25 mouse cellular contexts compared by ENCODE assay signal in the genomic region with DNA sequence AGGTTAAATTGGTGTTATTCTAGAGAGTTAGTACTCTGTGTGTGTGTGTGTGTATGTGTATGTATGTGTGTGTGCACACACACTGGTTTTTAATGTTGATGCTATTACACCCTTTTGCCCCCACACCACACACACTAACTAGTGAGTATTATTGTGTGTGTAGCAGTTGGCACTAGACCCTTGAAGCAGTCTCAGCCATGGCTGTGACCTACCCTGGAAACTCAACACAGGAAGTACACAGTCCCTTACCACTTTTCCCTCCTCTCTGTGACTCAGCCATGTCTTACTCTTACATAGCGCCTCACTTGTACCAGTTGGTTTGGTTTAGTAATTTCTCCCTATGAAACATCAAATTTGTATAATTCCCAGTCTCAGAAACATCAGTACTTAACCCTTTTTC. TPM values are rescaled to one million over a fixed set of nuclear protein-coding genes. Genes with fewer than 3 reads are reported as not detected.
DNase-seq lines count a peak whose midpoint lies in the region; ATAC-seq and TF ChIP-seq lines count a peak whose summit lies in the region.
"Had no signal": no experiment of that assay in that cellular context is flagged by ENCODE, and none has a peak within 500 bp of the region (broad histone marks: within the 10 kb centered on the region; RNA-seq: fewer than 3 reads in every experiment).

No protein-coding gene starts in this region.

- no peaks in the 10 kb centered on the region for H3K79me2 ChIP-seq in CH12.LX (replicated peaks; ENCODE audit: control insufficient read depth, extremely low read depth, insufficient read depth, poor library complexity, severe bottlenecking)

- H3K36me3 ChIP-seq in heart, embryonic 11.5 days (ENCODE audit: control insufficient read depth, insufficient read depth, low read length) = no peaks in the 10 kb centered on the region
- no peaks in the 10 kb centered on the region for H3K36me3 ChIP-seq in CH12.LX (replicated peaks in 1 of 2; ENCODE audit: control insufficient read depth in 1 of 2, insufficient read depth in 1 of 2, low read length in 1 of 2)
- peaks cover 48% of the 10 kb centered on the region for H3K36me3 ChIP-seq in embryonic facial prominence, embryonic 10.5 days (replicated peaks)
- H3K36me3 ChIP-seq: forebrain, embryonic 12.5 days; forebrain, embryonic 15.5 days; heart, embryonic 15.5 days; hindbrain, embryonic 13.5 days had no signal

- no peak for ATAC-seq in heart, embryonic 11.5 days (replicated peaks; ENCODE audit: insufficient number of reproducible peaks, low FRiP score, low TSS enrichment)
- ATAC-seq: forebrain, embryonic 15.5 days; hindbrain, embryonic 16.5 days; inflammation-experienced regulatory T-cells, adult 6 months; intestine, embryonic 16.5 days had no signal

- TF ChIP-seq CTCF in CH12.LX (conservative IDR thresholded peaks at IDR 0.05 in 1 of 2, IDR thresholded peaks at IDR 0.05 in 1 of 2; ENCODE audit: low read depth in 2 of 2, low read length in 2 of 2) = no peak

- no peak overlapping the region for H3K9ac ChIP-seq in heart, embryonic 11.5 days (ENCODE audit: low read depth, low read length)
- no peak overlapping the region for H3K9ac ChIP-seq in CH12.LX (ENCODE audit: insufficient read depth, low read depth)
- H3K9ac ChIP-seq: embryonic facial prominence, embryonic 13.5 days; forebrain, embryonic 12.5 days; forebrain, embryonic 15.5 days; heart, embryonic 12.5 days; heart, embryonic 15.5 days; hindbrain, embryonic 13.5 days had no signal

- 89% methylated on average over 1 of the region's 1 CpGs for WGBS in heart, embryonic 11.5 days (ENCODE audit: insufficient replicate concordance)
- 95% methylated on average over 1 of the region's 1 CpGs for WGBS in embryonic facial prominence, embryonic 10.5 days

- no peak for TF ChIP-seq POLR2A in CH12.LX (IDR thresholded peaks at IDR 0.05; ENCODE audit: low read depth, low read length)

- TF ChIP-seq EP300 in CH12.LX (IDR thresholded peaks at IDR 0.05; ENCODE audit: low read length) = no peak

- no peaks in the 10 kb centered on the region for H3K27me3 ChIP-seq in heart, embryonic 11.5 days (ENCODE audit: control insufficient read depth, insufficient read depth, low read length)
- H3K27me3 ChIP-seq in CH12.LX (replicated peaks) = no peaks in the 10 kb centered on the region
- H3K27me3 ChIP-seq in embryonic facial prominence, embryonic 10.5 days (replicated peaks; ENCODE audit: low read depth, poor library complexity, severe bottlenecking) = no peaks in the 10 kb centered on the region
- H3K27me3 ChIP-seq: embryonic facial prominence, embryonic 13.5 days; forebrain, embryonic 12.5 days; forebrain, embryonic 15.5 days; heart, embryonic 12.5 days; heart, embryonic 15.5 days; hindbrain, embryonic 13.5 days had no signal

- H3K27ac ChIP-seq in heart, embryonic 11.5 days (ENCODE audit: low read depth, low read length) = no peak overlapping the region
- no peak overlapping the region for H3K27ac ChIP-seq in CH12.LX (ENCODE audit: insufficient read depth, low read depth)
- H3K27ac ChIP-seq in embryonic facial prominence, embryonic 10.5 days (replicated peaks) = no peak overlapping the region
- H3K27ac ChIP-seq: embryonic facial prominence, embryonic 13.5 days; forebrain, embryonic 12.5 days; forebrain, embryonic 15.5 days; heart, embryonic 15.5 days; hindbrain, embryonic 10.5 days; hindbrain, embryonic 13.5 days had no signal

- H3K4me2 ChIP-seq in heart, embryonic 11.5 days = no peak overlapping the region
- no peak overlapping the region for H3K4me2 ChIP-seq in CH12.LX (ENCODE audit: insufficient read depth, low read depth, poor library complexity, severe bottlenecking)
- H3K4me2 ChIP-seq: embryonic facial prominence, embryonic 13.5 days; forebrain, embryonic 12.5 days; forebrain, embryonic 15.5 days; heart, embryonic 12.5 days; heart, embryonic 15.5 days; hindbrain, embryonic 13.5 days had no signal

- no peak for TF ChIP-seq RAD21 in CH12.LX (IDR thresholded peaks at IDR 0.05; ENCODE audit: low read depth, low read length)

- peak; percentile 62 for DNase-seq in heart, adult 11 months
- DNase-seq in CH12.LX (ENCODE audit: extremely low read depth) = peak; percentile 15
- DNase-seq in induced T-regulatory cell, adult 2 months (ENCODE audit: low read depth) = peak; percentile 30
- DNase-seq in layer of hippocampus, adult 9-10 months (ENCODE audit: low spot score) = no peak
- no peak for DNase-seq in ovary, postnatal 36 days (ENCODE audit: low spot score)
- DNase-seq in embryonic facial prominence, embryonic 10.5 days (ENCODE audit: low spot score) = no peak
- no peak for DNase-seq in kidney, postnatal 14 days
- DNase-seq: adrenal gland, adult 8-10 months; adrenal gland, postnatal 25 days; cerebellum, adult 9-10 months; gastrocnemius, postnatal 25 days; heart, postnatal 10 days; heart, postnatal 36 days had no signal

- no peak overlapping the region for H3K4me3 ChIP-seq in heart, embryonic 11.5 days (ENCODE audit: low read depth, low read length)
- H3K4me3 ChIP-seq in CH12.LX (replicated peaks in 1 of 3; ENCODE audit: low read depth in 2 of 3, low read length in 2 of 3, poor library complexity in 1 of 3) = no peak overlapping the region
- no peak overlapping the region for H3K4me3 ChIP-seq in embryonic facial prominence, embryonic 10.5 days
- H3K4me3 ChIP-seq: embryonic facial prominence, embryonic 13.5 days; erythroblast, embryonic 14.5 days; forebrain, embryonic 12.5 days; forebrain, embryonic 15.5 days; heart, embryonic 12.5 days; heart, embryonic 15.5 days; hindbrain, embryonic 10.5 days; hindbrain, embryonic 13.5 days had no signal

- 0 out of 2 replicates have a peak, but pooled peaks cover 2% of the 10 kb centered on the region for H3K4me1 ChIP-seq in heart, embryonic 11.5 days (ENCODE audit: control insufficient read depth, insufficient read depth, low read length)
- H3K4me1 ChIP-seq in CH12.LX (ENCODE audit: control insufficient read depth in 1 of 2, insufficient read depth in 2 of 2) = peaks cover 0 to 14% of the 10 kb centered on the region in 2 experiments; a peak in 1 of 4 replicates
- H3K4me1 ChIP-seq in embryonic facial prominence, embryonic 10.5 days = no peaks in the 10 kb centered on the region
- H3K4me1 ChIP-seq: hindbrain, embryonic 10.5 days had no signal

- in situ Hi-C loops in CH12.LX (cut with MboI; ENCODE audit: low pct_ligation_motif_present, low pct_unique_long_range_greater_than_20kb, low sequenced_read_pairs) = no loop called here

- H3K9me3 ChIP-seq in heart, embryonic 11.5 days (replicated peaks; ENCODE audit: control insufficient read depth, low read length) = no peaks in the 10 kb centered on the region
- no peaks in the 10 kb centered on the region for H3K9me3 ChIP-seq in CH12.LX (replicated peaks; ENCODE audit: low read length)
- no peaks in the 10 kb centered on the region for H3K9me3 ChIP-seq in embryonic facial prominence, embryonic 10.5 days
- H3K9me3 ChIP-seq: embryonic facial prominence, embryonic 13.5 days; forebrain, embryonic 12.5 days; forebrain, embryonic 15.5 days; heart, embryonic 12.5 days; heart, embryonic 15.5 days; hindbrain, embryonic 10.5 days; hindbrain, embryonic 13.5 days had no signal

- dilution Hi-C loops in CH12.LX (cut with MboI; ENCODE audit: extremely low pct_ligation_motif_present, extremely low pct_unique_long_range_greater_than_20kb, low sequenced_read_pairs) = no loop called here

TF ChIP-seq in CH12.LX, 34 proteins besides CTCF, POLR2A, EP300 and RAD21:
- TF ChIP-seq KAT2A (IDR thresholded peaks at IDR 0.05; ENCODE audit: insufficient replicate concordance, low read length) = no peak
- TF ChIP-seq BHLHE40 (IDR thresholded peaks at IDR 0.05; ENCODE audit: low read depth, low read length) = no peak
- TF ChIP-seq E2F4 (IDR thresholded peaks at IDR 0.05; ENCODE audit: insufficient replicate concordance, low read depth, low read length) = no peak
- no peak for TF ChIP-seq USF1 (IDR thresholded peaks at IDR 0.05; ENCODE audit: low read depth, low read length)
- TF ChIP-seq PAX5 (IDR thresholded peaks at IDR 0.05; ENCODE audit: low read length) = no peak
- no peak for TF ChIP-seq ZC3H11A (IDR thresholded peaks at IDR 0.05; ENCODE audit: low read depth, low read length)
- TF ChIP-seq MAFK (IDR thresholded peaks at IDR 0.05; ENCODE audit: insufficient replicate concordance, low read length) = no peak
- no peak for TF ChIP-seq USF2 (conservative IDR thresholded peaks at IDR 0.05; ENCODE audit: low read depth, low read length)
- no peak for TF ChIP-seq TBP (conservative IDR thresholded peaks at IDR 0.05; ENCODE audit: low read depth, low read length)
- no peak for TF ChIP-seq ETS1 (conservative IDR thresholded peaks at IDR 0.05; ENCODE audit: low read depth, low read length)

RNA-seq across cellular contexts. Expression of a gene that starts 37.8 kb away (rescaled TPM):
- polyA plus RNA-seq in heart, embryonic 11.5 days (2014; fragmentation: Nextera tagmentation; extraction: Ambion mirVana) = 24.1 and 29.0 TPM in 2 replicates
- total RNA-seq in CH12.LX (2012; rRNA removed) = 2.3 and 2.4 TPM in 2 replicates
- 5.5 and 5.9 TPM in 2 replicates for total RNA-seq in CH12.LX (2014; rRNA removed)
- 2.3 and 2.5 TPM in 2 replicates for polyA plus RNA-seq in CH12.LX (2012; ENCODE audit: insufficient read length, low read depth)
- polyA plus RNA-seq in embryonic facial prominence, embryonic 10.5 days (2016; fragmentation: Nextera tagmentation; extraction: Ambion mirVana) = 12.5 and 13.4 TPM in 2 replicates

Comparison
In these comparisons a context has a peak if more than half of its experiments do, and no peak if none do; other contexts are left out.
1. DNase-seq: peak in heart, adult 11 months (single experiment), CH12.LX (single experiment) and induced T-regulatory cell, adult 2 months (single experiment); none in layer of hippocampus, adult 9-10 months (single experiment), ovary, postnatal 36 days (single experiment), embryonic facial prominence, embryonic 10.5 days (single experiment) and kidney, postnatal 14 days (single experiment).